Mouse (Mus musculus) olfactory bulb, adult 2 months (tissue): ENCODE data around the gene Col9a2.

ENCODE experiments used
- CTCF ChIP-seq: fragments of 200-500 bp; IDR thresholded peaks from 2 replicates; pipeline ENCODE4 v1.5.1; 2012; ENCODE audit warnings: low read depth, mild to moderate bottlenecking, low read length, moderate library complexity; ENCODE audit not compliant: insufficient read depth
- POLR2A ChIP-seq: fragments of 200-500 bp; IDR thresholded peaks from 2 replicates; pipeline ENCODE4 v1.6.1; 2012; ENCODE audit warnings: mild to moderate bottlenecking, low read depth, low read length, moderate library complexity; ENCODE audit not compliant: insufficient read depth

DNA sequence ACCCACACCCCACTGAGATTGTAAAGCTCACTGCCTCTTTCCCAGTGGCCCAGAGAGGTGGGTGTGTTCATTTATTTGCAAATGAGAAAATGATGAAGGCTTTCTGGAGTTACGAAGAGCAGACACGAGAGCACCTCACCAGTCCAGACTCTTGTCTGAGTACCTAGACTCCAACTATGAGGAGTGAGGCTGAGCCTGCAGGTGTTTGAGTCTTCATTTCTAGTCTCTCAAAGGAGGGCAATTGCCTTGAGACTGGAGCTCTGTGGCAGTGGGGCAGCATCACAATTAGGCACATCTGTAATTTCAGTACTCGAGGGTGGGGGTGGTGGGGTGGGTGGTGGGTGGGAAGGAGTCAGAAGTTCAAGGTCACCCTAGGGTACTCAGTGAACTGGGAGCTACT lies 3.8 kb downstream of the Col9a2 start:
- TF ChIP-seq CTCF (no peak), POLR2A (no peak)
